Mouse (Mus musculus) left cerebral cortex, adult 9 months (tissue): ENCODE measurements at regions not wholly inside any gene's neighbourhood (a gene's known extent, or its start where the extent isn't known, plus 50 kb on each side); places are given as distances from the start of the nearest gene placed in this dataset.

Experiments
- DNase-seq, 2 experiments: peaks; one replicate each; pipeline ENCODE4 v3.0.0; 2022; ENCODE audit warnings: low spot score in 2 of 2

- no peak for DNase-seq
These were observed 229.9 kb upstream of the Mgmt start for GRCm38 (mm10) chr7:136664424-136665082.

GRCm38 (mm10) chr7:136665901-136666300 is 228.5 kb upstream of the Mgmt start:
- DNase-seq = no peak

GRCm38 (mm10) chr7:136666707-136667106 is 227.7 kb upstream of the Mgmt start:
- DNase-seq = no peak

GRCm38 (mm10) chr7:136670675-136671074 is 223.7 kb upstream of the Mgmt start:
- DNase-seq = no peak

- no peak for DNase-seq
These were observed 220.3 kb upstream of the Mgmt start for GRCm38 (mm10) chr7:136674159-136674558.

- no peak for DNase-seq
These were observed 219.4 kb upstream of the Mgmt start for GRCm38 (mm10) chr7:136675041-136675440.

GRCm38 (mm10) chr7:136676104-136676503 is 218.3 kb upstream of the Mgmt start:
- no peak for DNase-seq

GRCm38 (mm10) chr7:136676987-136677545 is 217.3 kb upstream of the Mgmt start:
- no peak for DNase-seq

- no peak for DNase-seq
These were observed 204.8 kb upstream of the Mgmt start for GRCm38 (mm10) chr7:136689579-136689978.

- no peak for DNase-seq
These were observed 188.2 kb upstream of the Mgmt start for GRCm38 (mm10) chr7:136706246-136706645.

GRCm38 (mm10) chr7:136707200-136708003 is 187.0 kb upstream of the Mgmt start:
- no peak for DNase-seq

- no peak for DNase-seq
These were observed 186.4 kb upstream of the Mgmt start for GRCm38 (mm10) chr7:136708004-136708435.

GRCm38 (mm10) chr7:136710653-136711052 is 183.8 kb upstream of the Mgmt start:
- no peak for DNase-seq

- DNase-seq = no peak
These were observed 181.3 kb upstream of the Mgmt start for GRCm38 (mm10) chr7:136712962-136713640.

GRCm38 (mm10) chr7:136727628-136728402 is 166.6 kb upstream of the Mgmt start:
- no peak for DNase-seq

- DNase-seq = no peak
These were observed 152.2 kb upstream of the Mgmt start for GRCm38 (mm10) chr7:136742171-136742570.

- no peak for DNase-seq
These were observed 149.0 kb upstream of the Mgmt start for GRCm38 (mm10) chr7:136745412-136745811.

- DNase-seq = no peak
These were observed 142.9 kb upstream of the Mgmt start for GRCm38 (mm10) chr7:136751477-136751876.

- no peak for DNase-seq
These were observed 139.6 kb upstream of the Mgmt start for GRCm38 (mm10) chr7:136754821-136755220.

GRCm38 (mm10) chr7:136765026-136765425 is 129.4 kb upstream of the Mgmt start:
- no peak for DNase-seq

GRCm38 (mm10) chr7:136767231-136767630 is 127.2 kb upstream of the Mgmt start:
- DNase-seq = no peak

- no peak for DNase-seq
These were observed 113.7 kb upstream of the Mgmt start for GRCm38 (mm10) chr7:136780708-136781107.
